Mouse (Mus musculus) MEL (cell line): ENCODE measurements at regions not wholly inside any gene's neighbourhood (a gene's known extent, or its start where the extent isn't known, plus 50 kb on each side); places are given as distances from the start of the nearest gene placed in this dataset.

Experiments
- DNase-seq: peaks from one replicate; pipeline ENCODE4 v3.0.0; 2011; ENCODE audit warnings: low read depth, low spot score
- H3K27ac ChIP-seq: 2 replicates; pipeline ENCODE4 v1.5.1; 2012; ENCODE audit warnings: low read depth, mild to moderate bottlenecking, control low read depth, low read length, moderate library complexity; ENCODE audit not compliant: control insufficient read depth
- H3K27me3 ChIP-seq, 2 experiments: fragments of 150-350 bp in 1 of 2; sonication (generic) in 1 of 2; 2 replicates each; pipeline ENCODE4 v1.6.1; 2012; ENCODE audit warnings: low read length in 2 of 2, mild to moderate bottlenecking in 2 of 2, improper control_type of control experiment in 1 of 2, moderate library complexity in 1 of 2; ENCODE audit not compliant: insufficient read depth in 2 of 2, control insufficient read depth in 1 of 2
- H3K36me3 ChIP-seq, 2 experiments: 2 replicates each; pipeline ENCODE4 v1.6.1; 2012 to 2014; ENCODE audit warnings: low read length in 2 of 2, improper control_type of control experiment in 1 of 2, inconsistent platforms in 1 of 2, mild to moderate bottlenecking in 1 of 2; ENCODE audit not compliant: insufficient read depth in 2 of 2, control insufficient read depth in 1 of 2
- H3K4me1 ChIP-seq, 2 experiments: fragments of 150-350 bp in 1 of 2; sonication (generic) in 1 of 2; 2 replicates each; pipeline ENCODE4 v1.6.1; 2012; ENCODE audit warnings: low read length in 2 of 2, improper control_type of control experiment in 1 of 2, mild to moderate bottlenecking in 1 of 2; ENCODE audit not compliant: insufficient read depth in 2 of 2, control insufficient read depth in 1 of 2
- H3K4me3 ChIP-seq, 2 experiments: fragments of 150-350 bp in 1 of 2; sonication (generic) in 1 of 2; 2 replicates each; pipeline ENCODE4 v1.5.1; 2012; ENCODE audit warnings: low read depth in 2 of 2, low read length in 2 of 2, mild to moderate bottlenecking in 2 of 2, moderate library complexity in 2 of 2, control low read depth in 1 of 2, improper control_type of control experiment in 1 of 2; ENCODE audit not compliant: control insufficient read depth in 1 of 2, insufficient read depth in 1 of 2
- H3K79me2 ChIP-seq: 2 replicates; pipeline ENCODE4 v1.6.1; 2012; ENCODE audit warnings: mild to moderate bottlenecking, low read length, moderate library complexity; ENCODE audit not compliant: control insufficient read depth, poor library complexity, insufficient read depth
- H3K9ac ChIP-seq: 2 replicates; pipeline ENCODE4 v1.6.1; 2012; ENCODE audit warnings: low read depth, mild to moderate bottlenecking, control low read depth, low read length, moderate library complexity; ENCODE audit not compliant: control insufficient read depth, poor library complexity, severe bottlenecking
- H3K9me3 ChIP-seq: fragments of 150-350 bp; sonication (generic); replicated peaks from 2 replicates; pipeline ENCODE4 v1.6.1; 2012; ENCODE audit warnings: mild to moderate bottlenecking, low read length, improper control_type of control experiment, moderate library complexity; ENCODE audit not compliant: insufficient read depth
- CHD1 ChIP-seq: IDR thresholded peaks from 2 replicates; pipeline ENCODE4 v1.6.1; 2012; ENCODE audit warnings: low read depth, mild to moderate bottlenecking, inconsistent platforms, low read length, improper control_type of control experiment
- CHD2 ChIP-seq: IDR thresholded peaks from 2 replicates; pipeline ENCODE4 v1.6.1; 2011; ENCODE audit warnings: low read length, improper control_type of control experiment
- E2F4 ChIP-seq: IDR thresholded peaks from 2 replicates; pipeline ENCODE4 v1.6.1; 2011; ENCODE audit warnings: low read depth, low read length, improper control_type of control experiment, borderline replicate concordance
- ELF1 ChIP-seq: IDR thresholded peaks from 2 replicates; pipeline ENCODE4 v1.6.1; 2014; ENCODE audit warnings: low read depth, mild to moderate bottlenecking, inconsistent platforms, low read length, improper control_type of control experiment, moderate library complexity
- GABPA ChIP-seq: IDR thresholded peaks from 2 replicates; pipeline ENCODE4 v1.6.1; 2012; ENCODE audit warnings: low read depth, mild to moderate bottlenecking, inconsistent platforms, low read length, improper control_type of control experiment, moderate library complexity
- KAT2A ChIP-seq: conservative IDR thresholded peaks from 2 replicates; pipeline ENCODE4 v1.6.1; 2012; ENCODE audit warnings: low read depth, low read length, improper control_type of control experiment, inconsistent platforms
- MAX ChIP-seq: IDR thresholded peaks from 2 replicates; pipeline ENCODE4 v1.6.1; 2011; ENCODE audit warnings: low read length, improper control_type of control experiment
- MEF2A ChIP-seq: IDR thresholded peaks from 2 replicates; pipeline ENCODE4 v1.6.1; 2014; ENCODE audit warnings: low read depth, mild to moderate bottlenecking, inconsistent platforms, low read length, improper control_type of control experiment; ENCODE audit not compliant: poor library complexity, insufficient replicate concordance, severe bottlenecking; ENCODE audit errors: extremely low read depth
- MYB ChIP-seq: IDR thresholded peaks from 2 replicates; pipeline ENCODE4 v1.6.1; 2011; ENCODE audit warnings: mild to moderate bottlenecking, low read depth, low read length, improper control_type of control experiment
- NELFE ChIP-seq: IDR thresholded peaks from 2 replicates; pipeline ENCODE4 v1.6.1; 2011; ENCODE audit warnings: low read depth, low read length, improper control_type of control experiment
- NRF1 ChIP-seq: IDR thresholded peaks from 2 replicates; pipeline ENCODE4 v1.6.1; 2014; ENCODE audit warnings: low read depth, mild to moderate bottlenecking, inconsistent platforms, low read length, improper control_type of control experiment, moderate library complexity; ENCODE audit not compliant: poor library complexity, insufficient read depth, severe bottlenecking
- POLR2AphosphoS2 ChIP-seq: IDR thresholded peaks from 2 replicates; pipeline ENCODE4 v1.6.1; 2011; ENCODE audit warnings: low read length, improper control_type of control experiment
- RAD21 ChIP-seq: IDR thresholded peaks from 2 replicates; pipeline ENCODE4 v1.6.1; 2011; ENCODE audit warnings: mild to moderate bottlenecking, low read depth, low read length, improper control_type of control experiment
- SIN3A ChIP-seq: IDR thresholded peaks from 2 replicates; pipeline ENCODE4 v1.6.1; 2012; ENCODE audit warnings: low read length, improper control_type of control experiment, inconsistent platforms
- SMC3 ChIP-seq: IDR thresholded peaks from 2 replicates; pipeline ENCODE4 v1.6.1; 2011; ENCODE audit warnings: low read depth, low read length, improper control_type of control experiment
- TBP ChIP-seq: IDR thresholded peaks from 2 replicates; pipeline ENCODE4 v1.8.0; 2011; ENCODE audit warnings: low read depth, low read length, improper control_type of control experiment
- TCF12 ChIP-seq: IDR thresholded peaks from 2 replicates; pipeline ENCODE4 v1.6.1; 2014; ENCODE audit warnings: low read depth, mild to moderate bottlenecking, inconsistent platforms, low read length, improper control_type of control experiment, moderate library complexity
- UBTF ChIP-seq: IDR thresholded peaks from 2 replicates; pipeline ENCODE4 v1.6.1; 2012; ENCODE audit warnings: low read depth, mild to moderate bottlenecking, inconsistent platforms, low read length, improper control_type of control experiment, moderate library complexity, borderline replicate concordance; ENCODE audit not compliant: insufficient read depth
- USF1 ChIP-seq: IDR thresholded peaks from 2 replicates; pipeline ENCODE4 v1.6.1; 2014; ENCODE audit warnings: low read depth, mild to moderate bottlenecking, inconsistent platforms, low read length, improper control_type of control experiment, moderate library complexity
- USF2 ChIP-seq, 2 experiments: IDR thresholded peaks; 2 replicates each; pipeline ENCODE4 v1.6.1; 2011 to 2012; ENCODE audit warnings: improper control_type of control experiment in 2 of 2, low read length in 2 of 2, borderline replicate concordance in 1 of 2, inconsistent platforms in 1 of 2, low read depth in 1 of 2, mild to moderate bottlenecking in 1 of 2; ENCODE audit not compliant: insufficient read depth in 1 of 2
- ZKSCAN1 ChIP-seq: IDR thresholded peaks from 2 replicates; pipeline ENCODE4 v1.6.1; 2012; ENCODE audit warnings: low read depth, mild to moderate bottlenecking, inconsistent platforms, low read length, improper control_type of control experiment, moderate library complexity
- ZMIZ1 ChIP-seq: IDR thresholded peaks from 2 replicates; pipeline ENCODE4 v1.6.1; 2012; ENCODE audit warnings: low read depth, mild to moderate bottlenecking, inconsistent platforms, low read length, improper control_type of control experiment, moderate library complexity

DNA sequence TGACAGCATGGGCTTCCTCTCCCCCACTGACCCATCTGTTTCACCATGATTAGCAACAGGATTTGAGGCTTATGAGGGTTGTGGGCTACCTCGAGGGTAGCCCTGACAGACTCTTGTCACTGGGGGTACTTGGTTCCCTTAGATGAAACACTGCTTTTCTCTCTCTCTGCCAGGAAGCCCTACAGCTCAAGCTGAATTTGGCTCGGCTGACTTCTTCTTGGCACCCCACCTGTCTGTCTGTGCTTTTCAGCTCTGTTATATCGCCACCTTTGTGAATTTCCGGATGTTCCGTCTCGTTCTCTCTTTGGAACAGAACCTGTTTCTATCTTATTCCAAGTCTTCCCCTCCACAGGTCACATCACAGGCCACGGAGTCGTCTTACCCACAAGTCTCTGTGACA lies 330.0 kb downstream of the 1500009L16Rik start:
- Histone ChIP-seq H3K79me2 (no peaks in the 10 kb centered on the region), H3K27ac (no peak overlapping the region), H3K36me3 (no peaks in the 10 kb centered on the region), H3K27me3 (no peaks in the 10 kb centered on the region), H3K4me3 (no peak overlapping the region), H3K9ac (no peak overlapping the region), H3K4me1 (no peaks in the 10 kb centered on the region), H3K9me3 (no peaks in the 10 kb centered on the region)
- DNase-seq: no peak
- no peak for TF ChIP-seq NELFE
- no peak for TF ChIP-seq ZKSCAN1
- TF ChIP-seq USF2 (IDR thresholded peaks at IDR 0.05; ENCODE audit: borderline replicate concordance in 1 of 2, insufficient read depth in 1 of 2, low read depth in 1 of 2, low read length in 2 of 2): no peak
- TF ChIP-seq GABPA: no peak
- no peak for TF ChIP-seq KAT2A
- no peak for TF ChIP-seq USF1
- no peak for TF ChIP-seq MEF2A
- TF ChIP-seq POLR2AphosphoS2: no peak
- TF ChIP-seq NRF1: no peak
- no peak for TF ChIP-seq TBP
- TF ChIP-seq RAD21: no peak
- TF ChIP-seq ELF1: no peak
- no peak for TF ChIP-seq E2F4
- TF ChIP-seq CHD1: no peak
- TF ChIP-seq SMC3: no peak
- TF ChIP-seq SIN3A: no peak

DNA sequence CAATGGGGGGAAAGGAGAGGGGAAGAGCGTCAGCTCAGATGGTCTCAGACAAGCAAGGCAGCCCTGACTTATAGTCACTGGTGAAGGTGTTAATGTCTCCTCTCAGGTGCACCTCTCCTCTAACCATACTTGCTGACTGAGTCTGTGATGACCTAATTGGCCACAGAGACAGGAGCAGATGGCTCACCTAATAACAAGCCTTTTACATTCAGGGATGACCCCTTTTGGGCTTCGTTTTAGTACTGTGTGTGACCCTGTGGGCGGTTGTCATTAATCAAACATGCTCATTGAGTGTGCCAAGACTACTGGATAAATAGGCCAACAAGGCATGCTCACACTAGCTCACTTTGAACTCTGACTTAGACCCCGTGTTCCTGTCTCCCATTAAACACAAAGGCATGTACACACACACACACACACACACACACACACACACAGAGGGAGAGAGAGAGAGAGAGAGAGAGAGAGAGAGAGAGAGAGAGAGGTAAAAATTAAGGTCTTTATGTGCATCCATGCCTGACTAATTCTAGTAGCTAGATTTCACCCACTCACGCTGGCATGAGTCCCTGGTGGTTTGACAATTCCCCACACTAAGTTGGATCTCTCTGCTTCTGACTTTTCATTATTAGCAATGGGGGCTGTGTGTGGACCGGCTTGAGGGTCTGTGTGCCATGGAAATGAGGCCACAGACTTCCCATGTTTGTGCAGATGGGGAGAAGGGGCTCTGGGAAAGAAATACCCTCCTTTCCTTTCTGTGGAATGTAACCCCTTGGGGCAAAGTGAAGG lies 332.1 kb downstream of the 1500009L16Rik start:
- Histone ChIP-seq H3K79me2 (no peaks in the 10 kb centered on the region), H3K9me3 (no peaks in the 10 kb centered on the region), H3K4me3 (no peak overlapping the region), H3K4me1 (no peaks in the 10 kb centered on the region), H3K27ac (no peak overlapping the region), H3K27me3 (no peaks in the 10 kb centered on the region), H3K9ac (no peak overlapping the region), H3K36me3 (no peaks in the 10 kb centered on the region)
- no peak for TF ChIP-seq NRF1
- no peak for TF ChIP-seq SMC3
- TF ChIP-seq ZMIZ1: no peak
- TF ChIP-seq TCF12: no peak
- no peak for TF ChIP-seq TBP
- no peak for TF ChIP-seq CHD2
- no peak for TF ChIP-seq MYB
- no peak for TF ChIP-seq MAX
- TF ChIP-seq ELF1: no peak
- TF ChIP-seq MEF2A: no peak
- no peak for TF ChIP-seq UBTF
- no peak for DNase-seq
